Mouse (Mus musculus) limb, embryonic 11.5 days (tissue): ENCODE measurements around the gene Tpx2. TPM values are rescaled to one million over a fixed set of nuclear protein-coding genes. Genes with fewer than 3 reads are reported as not detected.

Experiments
- ATAC-seq: fragments of 200-750 bp; cut with Nextera tagmentation; 2 replicates; pipeline ENCODE4 v1.8.0; 2017; ENCODE audit warnings: low read depth; ENCODE audit not compliant: insufficient number of reproducible peaks, low FRiP score, low TSS enrichment
- DNase-seq: peaks from one replicate; pipeline ENCODE4 v3.0.0-alpha.2; 2015; ENCODE audit warnings: low spot score
- H3K27ac ChIP-seq: fragments of 300-500 bp; sonication (generic); replicated peaks from 2 replicates; pipeline ENCODE4 v1.5.1; 2014; ENCODE audit warnings: low read depth, mild to moderate bottlenecking, low read length
- H3K27me3 ChIP-seq: fragments of 300-500 bp; sonication (generic); 2 replicates; pipeline ENCODE4 v1.6.1; 2014; ENCODE audit warnings: mild to moderate bottlenecking, low read length, mixed read lengths; ENCODE audit not compliant: control insufficient read depth, insufficient read depth
- H3K36me3 ChIP-seq: fragments of 300-500 bp; sonication (generic); 2 replicates; pipeline ENCODE4 v1.6.1; 2014; ENCODE audit warnings: mild to moderate bottlenecking, low read length, moderate library complexity, mixed read lengths; ENCODE audit not compliant: control insufficient read depth, insufficient read depth
- H3K4me1 ChIP-seq: fragments of 300-500 bp; sonication (generic); 2 replicates; pipeline ENCODE4 v1.6.1; 2014; ENCODE audit warnings: low read length, mixed read lengths; ENCODE audit not compliant: control insufficient read depth, insufficient read depth
- H3K4me2 ChIP-seq: fragments of 300-500 bp; sonication (generic); 2 replicates; pipeline ENCODE4 v1.6.1; 2014; ENCODE audit warnings: low read depth, mild to moderate bottlenecking, moderate library complexity; ENCODE audit not compliant: severe bottlenecking
- H3K4me3 ChIP-seq: fragments of 300-500 bp; sonication (generic); 2 replicates; pipeline ENCODE4 v1.5.1; 2014; ENCODE audit warnings: low read depth, low read length
- H3K9ac ChIP-seq: fragments of 300-500 bp; sonication (generic); 2 replicates; pipeline ENCODE4 v1.6.1; 2014; ENCODE audit warnings: mild to moderate bottlenecking, low read length
- H3K9me3 ChIP-seq: fragments of 300-500 bp; sonication (generic); 2 replicates; pipeline ENCODE4 v1.6.1; 2016; ENCODE audit warnings: low read length; ENCODE audit not compliant: control insufficient read depth
- WGBS: fragments of 180-500 bp; shearing (Covaris S2); extraction: QIAGEN DNeasy Blood & Tissue Kit; methylation state at CpG from one replicate; pipeline ENCODE4 v1.1.7; 2014; 5-methylcytosine and 5-hydroxymethylcytosine counted together
- polyA plus RNA-seq: library from polyadenylated mRNA; unstranded; fragments of >200 nt; fragmentation: Nextera tagmentation; extraction: Ambion mirVana; gene quantifications from 2 replicates; pipeline ENCODE4 v1.2.1, GENCODE M21; 2014

Gene Tpx2
- polyA plus RNA-seq, 1 experiment from 2014 or later, result 172 TPM

GRCm38 (mm10) chr2:152817596-152818291 lies 30.0 kb upstream of the Tpx2 start:
- H3K4me1 ChIP-seq, result peaks cover 15% of the 10 kb centered on the region
- DNase-seq, result no peak

DNA sequence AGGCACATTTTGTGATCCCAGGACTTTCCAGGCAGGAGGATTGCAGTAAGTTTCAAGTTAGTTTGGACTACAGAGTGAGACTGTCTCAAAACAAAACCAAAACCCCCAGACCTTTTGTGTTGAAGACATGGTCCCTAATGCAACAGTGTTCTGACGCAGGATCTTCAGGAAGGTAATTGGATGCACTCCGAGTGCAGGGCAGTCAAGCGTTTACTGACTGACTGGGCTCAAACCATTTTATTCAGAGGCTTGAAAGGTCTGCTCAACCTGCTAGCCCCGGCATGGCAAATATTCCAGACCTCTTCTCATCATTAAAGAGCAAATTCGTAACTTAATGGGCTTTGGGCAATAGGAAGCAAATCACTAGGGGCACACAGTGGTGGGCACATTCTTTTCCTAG lies 29.1 kb upstream of the Tpx2 start:
- Histone ChIP-seq H3K9me3 (no peaks in the 10 kb centered on the region), H3K4me1 (peaks cover 15% of the 10 kb centered on the region), H3K4me3 (no peak overlapping the region), H3K27ac (no peak overlapping the region), H3K27me3 (no peaks in the 10 kb centered on the region), H3K36me3 (no peaks in the 10 kb centered on the region; the same call in 1 of the 2 replicates), H3K9ac (no peak overlapping the region), H3K4me2 (no peak overlapping the region)
- WGBS, result 90% methylated on average over 5 of the region's 5 CpGs
- DNase-seq (no peak), ATAC-seq (no peak)

More at GRCm38 (mm10) chr2:152817596-152818291, 30.0 kb upstream of the Tpx2 start:
- H3K27me3 ChIP-seq, result no peaks in the 10 kb centered on the region
- no peaks in the 10 kb centered on the region for H3K9me3 ChIP-seq
- 77% methylated on average over 6 of the region's 6 CpGs for WGBS
- no peak for ATAC-seq
- no peak overlapping the region for H3K27ac ChIP-seq
- no peaks in the 10 kb centered on the region; the same call in 1 of the 2 replicates for H3K36me3 ChIP-seq
- H3K4me2 ChIP-seq, result no peak overlapping the region
- H3K4me3 ChIP-seq, result no peak overlapping the region
- H3K9ac ChIP-seq, result no peak overlapping the region

- DNase-seq, result no peak
- Histone ChIP-seq H3K9me3 (no peaks in the 10 kb centered on the region), H3K36me3 (peaks cover 3% of the 10 kb centered on the region; the same call in 1 of the 2 replicates), H3K27ac (no peak overlapping the region), H3K9ac (no peak overlapping the region), H3K4me2 (no peak overlapping the region), H3K27me3 (no peaks in the 10 kb centered on the region), H3K4me3 (no peak overlapping the region), H3K4me1 (peaks cover 15% of the 10 kb centered on the region)
- WGBS, result 98% methylated on average over 3 of the region's 3 CpGs
- ATAC-seq, result no peak
Observed at GRCm38 (mm10) chr2:152819097-152819624, 28.6 kb upstream of the Tpx2 start.

GRCm38 (mm10) chr2:152819926-152820325 lies 27.8 kb upstream of the Tpx2 start:
- 78% methylated on average over 4 of the region's 4 CpGs for WGBS
- H3K27ac ChIP-seq, result peak overlapping the region; percentile 38
- DNase-seq, result no peak

DNA sequence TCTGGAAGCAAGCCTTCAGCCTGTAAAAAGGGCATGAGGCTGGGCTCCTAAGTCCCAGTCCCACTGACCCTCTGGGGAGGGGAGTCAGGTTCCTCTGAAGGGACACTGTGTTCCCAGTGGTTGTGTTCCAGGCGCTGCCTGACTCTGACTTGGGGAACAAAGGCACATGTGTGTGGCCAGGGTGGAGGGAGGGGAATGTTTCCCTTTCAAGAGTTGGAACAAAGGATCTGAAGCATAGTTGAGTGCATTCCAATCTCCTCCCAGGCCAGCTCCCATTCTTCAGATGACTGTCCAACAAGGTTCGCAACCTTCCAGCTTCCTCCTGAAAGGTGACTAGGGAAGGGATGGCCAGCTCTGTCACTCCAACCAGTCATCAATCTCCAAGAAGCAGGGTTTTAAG lies 27.4 kb upstream of the Tpx2 start:
- Histone ChIP-seq H3K9ac (no peak overlapping the region), H3K9me3 (no peaks in the 10 kb centered on the region), H3K27ac (peak overlapping the region; percentile 38), H3K36me3 (peaks cover 3% of the 10 kb centered on the region; the same call in 1 of the 2 replicates), H3K4me1 (peaks cover 15% of the 10 kb centered on the region), H3K4me3 (no peak overlapping the region), H3K27me3 (no peaks in the 10 kb centered on the region), H3K4me2 (no peak overlapping the region)
- peak; percentile 66; the same call in 1 of the 2 replicates for ATAC-seq
- DNase-seq, result no peak
- 78% methylated on average over 2 of the region's 2 CpGs for whole genome bisulfite sequencing

More at GRCm38 (mm10) chr2:152819926-152820325, 27.8 kb upstream of the Tpx2 start:
- Histone ChIP-seq H3K4me2 (no peak overlapping the region), H3K4me3 (no peak overlapping the region), H3K9me3 (no peaks in the 10 kb centered on the region), H3K4me1 (peaks cover 15% of the 10 kb centered on the region), H3K9ac (no peak overlapping the region), H3K27me3 (no peaks in the 10 kb centered on the region), H3K36me3 (peaks cover 3% of the 10 kb centered on the region; the same call in 1 of the 2 replicates)
- ATAC-seq, result no peak

DNA sequence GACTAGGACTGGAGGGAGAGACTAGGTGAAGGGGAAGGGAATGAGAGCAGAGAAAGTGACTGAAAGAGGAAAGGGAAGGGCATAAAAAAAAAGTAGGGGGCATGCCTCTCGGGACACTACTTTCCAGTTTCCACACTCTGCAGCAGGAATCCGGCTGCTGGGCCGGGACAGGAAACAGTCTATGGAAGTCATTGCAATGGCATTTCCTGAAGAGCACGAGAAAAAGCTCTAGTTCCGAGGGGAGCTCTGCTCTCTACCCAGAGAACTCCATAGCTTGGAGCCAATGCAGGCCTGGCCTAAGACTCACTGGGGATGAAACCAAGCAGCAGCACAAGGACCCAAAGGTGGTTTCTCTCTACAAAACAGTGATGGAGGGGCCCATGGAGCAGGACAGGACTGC lies 26.7 kb upstream of the Tpx2 start:
- Histone ChIP-seq H3K27me3 (no peaks in the 10 kb centered on the region), H3K4me1 (peaks cover 15% of the 10 kb centered on the region), H3K9me3 (no peaks in the 10 kb centered on the region), H3K9ac (no peak overlapping the region), H3K36me3 (peaks cover 3% of the 10 kb centered on the region; the same call in 1 of the 2 replicates), H3K27ac (peak overlapping the region; percentile 38), H3K4me2 (no peak overlapping the region; the same call in 1 of the 2 replicates), H3K4me3 (no peak overlapping the region)
- ATAC-seq, result no peak
- no peak for DNase-seq
- WGBS, result 43% methylated on average over 5 of the region's 5 CpGs

- Histone ChIP-seq H3K36me3 (peaks cover 3% of the 10 kb centered on the region; the same call in 1 of the 2 replicates), H3K4me3 (no peak overlapping the region), H3K4me1 (peaks cover 15% of the 10 kb centered on the region), H3K9ac (no peak overlapping the region), H3K27ac (peak overlapping the region; percentile 38; the same call in 1 of the 2 replicates), H3K9me3 (no peaks in the 10 kb centered on the region), H3K4me2 (no peak overlapping the region; the same call in 1 of the 2 replicates), H3K27me3 (no peaks in the 10 kb centered on the region)
- ATAC-seq, result no peak
- DNase-seq, result no peak
Observed at GRCm38 (mm10) chr2:152821566-152821965, 26.2 kb upstream of the Tpx2 start.

DNA sequence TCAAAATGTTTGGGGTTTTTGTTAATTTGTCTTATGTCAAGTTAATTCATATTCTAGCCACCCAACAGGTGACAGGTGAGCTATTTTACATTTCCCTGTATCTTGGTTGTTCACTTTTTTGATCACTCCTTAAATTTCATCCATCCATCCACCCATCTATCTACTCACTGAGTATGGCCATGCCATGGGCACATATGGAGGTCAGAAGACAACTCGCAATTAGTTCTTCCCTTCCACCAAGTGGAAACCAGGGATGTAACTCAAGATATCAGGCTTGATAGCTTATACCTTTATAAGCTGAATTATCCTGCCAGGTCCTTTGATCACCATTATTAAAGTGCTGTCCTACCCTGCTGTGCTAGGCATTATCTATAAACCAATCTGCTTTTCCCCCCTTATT lies 24.0 kb upstream of the Tpx2 start:
- no peak for DNase-seq
- Histone ChIP-seq H3K27me3 (no peaks in the 10 kb centered on the region), H3K9me3 (no peaks in the 10 kb centered on the region), H3K4me2 (no peak overlapping the region), H3K4me1 (peaks cover 30% of the 10 kb centered on the region), H3K27ac (no peak overlapping the region), H3K36me3 (peaks cover 3% of the 10 kb centered on the region; the same call in 1 of the 2 replicates), H3K4me3 (no peak overlapping the region), H3K9ac (no peak overlapping the region)
- no peak for ATAC-seq
- WGBS, result 97% methylated on average over 1 of the region's 1 CpGs
